Mouse (Mus musculus): Measurements from ENCODE around the gene Grin3b. TPM values are rescaled to one million over a fixed set of nuclear protein-coding genes. Genes with fewer than 3 reads are reported as not detected.

Gene Grin3b
- polyA plus RNA-seq, 1 experiment from 2014 or later, result 0.08 TPM

DNA sequence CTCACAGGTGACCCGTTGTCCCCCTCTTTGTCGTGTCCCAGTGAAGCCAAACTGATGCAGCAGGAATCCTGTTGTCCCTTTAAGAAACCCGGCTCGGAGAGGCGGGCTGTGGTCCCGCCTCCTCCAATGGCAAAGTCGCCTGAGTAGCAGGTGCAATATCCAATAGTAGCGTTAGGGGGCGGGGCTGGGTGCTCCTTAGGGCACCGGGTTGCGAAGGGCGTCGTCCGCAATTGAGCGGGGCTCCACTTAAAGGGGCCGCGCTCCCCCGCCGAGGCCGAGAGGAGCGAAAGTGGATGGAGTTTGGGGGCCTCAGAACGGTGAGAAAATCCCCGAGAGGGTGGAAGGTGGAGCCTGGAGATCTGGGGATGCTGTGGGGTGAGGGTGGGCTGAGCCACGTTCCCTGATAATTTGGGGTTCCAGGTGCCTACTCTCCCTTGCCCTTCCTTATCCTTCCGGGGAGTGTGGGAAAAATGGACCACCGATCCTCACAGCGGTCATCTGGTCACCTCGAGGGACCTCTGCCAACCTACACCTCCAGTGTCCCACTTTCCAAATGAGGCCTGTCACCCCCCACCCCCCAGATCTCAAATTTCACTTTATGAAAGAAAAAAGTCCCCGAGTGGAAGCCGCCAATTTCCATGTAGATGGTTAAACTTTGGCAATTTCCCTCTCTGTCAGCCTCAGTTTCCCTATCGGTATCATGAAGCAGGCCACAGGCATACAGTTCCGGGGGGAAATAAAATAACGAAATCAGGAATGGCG, 25.9 kb downstream of the Grin3b start, which contains the start of gene Abca7:
TSS of gene Abca7 (plus strand) at position 223 of the 762 bp plus-strand sequence.
- ATAC-seq (ENCODE audit: low read depth), result peak; percentile 88
- Histone ChIP-seq H3K9me3 (replicated peaks; ENCODE audit: control insufficient read depth, low read length) (no peaks in the 10 kb centered on the region; the same call in 1 of the 2 replicates), H3K9ac (ENCODE audit: low read depth, low read length) (peak within 1 kb of the TSS; percentile 81), H3K27ac (ENCODE audit: low read length) (peak within 1 kb of the TSS; percentile 97), H3K4me3 (ENCODE audit: low read depth, low read length) (peak within 1 kb of the TSS; percentile 83), H3K4me1 (ENCODE audit: control insufficient read depth, low read depth, low read length) (peaks cover 30% of the 10 kb centered on the region), H3K36me3 (ENCODE audit: control insufficient read depth, insufficient read depth) (peaks cover 4% of the 10 kb centered on the region; the same call in 1 of the 2 replicates), H3K27me3 (ENCODE audit: control insufficient read depth, insufficient read depth, low read depth, low read length) (no peaks in the 10 kb centered on the region), H3K4me2 (ENCODE audit: low read depth, low read length) (peak within 1 kb of the TSS; percentile 82)
- under 1% methylated on average over 34 of the region's 34 CpGs for WGBS (ENCODE audit: insufficient replicate concordance)

DNA sequence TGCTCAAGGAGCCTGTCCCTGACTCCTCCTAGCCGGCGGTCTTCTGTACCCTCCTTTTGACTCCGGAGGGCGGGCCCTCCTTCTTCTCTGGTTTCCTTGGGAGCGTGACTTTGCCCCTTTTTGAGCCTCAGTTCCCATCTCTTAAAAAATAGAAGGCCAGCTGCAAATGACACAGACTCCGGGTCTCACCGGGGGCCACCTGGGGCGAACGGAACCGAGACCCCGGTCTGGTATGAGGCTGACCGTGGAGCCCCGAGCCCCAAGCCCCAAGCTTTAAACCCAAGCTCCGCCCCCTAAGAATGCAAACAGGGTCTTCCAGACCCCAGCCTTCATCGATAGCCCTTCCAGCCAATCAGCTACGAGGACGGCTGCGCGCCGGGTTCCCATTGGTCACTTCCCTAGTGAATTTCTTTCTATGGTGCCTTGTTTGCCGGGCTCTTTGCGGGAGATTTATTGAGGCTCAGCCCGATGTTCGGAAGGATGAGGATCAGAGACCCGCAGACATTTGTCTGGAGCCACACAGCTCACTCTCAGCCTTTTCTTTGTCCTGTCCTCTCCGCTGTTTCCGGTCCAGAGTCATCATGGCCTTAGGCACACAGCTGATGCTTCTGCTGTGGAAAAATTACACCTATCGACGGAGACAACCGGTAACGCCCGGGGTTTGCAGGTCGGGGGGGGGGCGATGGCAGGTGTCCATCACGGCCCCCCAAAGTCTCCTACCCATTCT, 26.7 kb downstream of the Grin3b start:
- H3K4me3 ChIP-seq (ENCODE audit: low read depth, low read length), result peak overlapping the region; percentile 83
- H3K4me1 ChIP-seq (ENCODE audit: control insufficient read depth, low read depth, low read length), result peaks cover 37% of the 10 kb centered on the region
- peak; percentile 75 for ATAC-seq (ENCODE audit: low read depth)

DNA sequence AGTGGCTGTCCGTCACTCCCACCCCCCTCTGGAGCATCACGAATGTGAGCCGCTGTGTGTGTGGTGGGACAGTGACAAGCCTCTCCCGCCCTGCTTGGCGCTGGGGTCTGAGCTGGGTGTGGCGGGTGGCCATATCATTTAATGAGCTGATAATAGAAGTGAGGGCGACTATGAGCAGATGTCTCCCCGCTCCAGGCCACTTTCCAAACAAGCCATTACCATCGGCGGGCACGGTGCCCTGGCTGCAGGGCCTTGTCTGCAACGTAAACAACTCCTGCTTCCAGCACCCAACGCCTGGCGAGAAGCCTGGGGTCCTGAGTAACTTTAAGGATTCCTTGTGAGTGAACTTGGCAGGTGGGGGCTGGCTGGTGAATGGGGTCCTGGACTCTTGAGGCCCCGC, 27.3 kb downstream of the Grin3b start:
- H3K4me1 ChIP-seq (ENCODE audit: control insufficient read depth, low read depth, low read length), result peaks cover 42% of the 10 kb centered on the region
- WGBS (ENCODE audit: insufficient replicate concordance), result 21% methylated on average over 15 of the region's 15 CpGs
- peak overlapping the region; percentile 97 for H3K27ac ChIP-seq (ENCODE audit: low read length)
- H3K9me3 ChIP-seq (replicated peaks; ENCODE audit: control insufficient read depth, low read length), result no peaks in the 10 kb centered on the region
- H3K36me3 ChIP-seq (ENCODE audit: control insufficient read depth, insufficient read depth), result 0 out of 2 replicates have a peak, but pooled peaks cover 3% of the 10 kb centered on the region
- peak overlapping the region; percentile 82 for H3K4me2 ChIP-seq (ENCODE audit: low read depth, low read length)
- peak overlapping the region; percentile 83 for H3K4me3 ChIP-seq (ENCODE audit: low read depth, low read length)
- H3K27me3 ChIP-seq (ENCODE audit: control insufficient read depth, insufficient read depth, low read depth, low read length), result no peaks in the 10 kb centered on the region
- H3K9ac ChIP-seq (ENCODE audit: low read depth, low read length), result peak overlapping the region; percentile 81
- ATAC-seq (ENCODE audit: low read depth), result peak; percentile 23; the same call in 1 of the 2 replicates

More for the DNA sequence above, 26.7 kb downstream of the Grin3b start:
- Histone ChIP-seq H3K27me3 (ENCODE audit: control insufficient read depth, insufficient read depth, low read depth, low read length) (no peaks in the 10 kb centered on the region), H3K9ac (ENCODE audit: low read depth, low read length) (peak overlapping the region; percentile 81), H3K9me3 (replicated peaks; ENCODE audit: control insufficient read depth, low read length) (no peaks in the 10 kb centered on the region), H3K4me2 (ENCODE audit: low read depth, low read length) (peak overlapping the region; percentile 82), H3K36me3 (ENCODE audit: control insufficient read depth, insufficient read depth) (peaks cover 4% of the 10 kb centered on the region; the same call in 1 of the 2 replicates), H3K27ac (ENCODE audit: low read length) (peak overlapping the region; percentile 97)
- 2% methylated on average over 35 of the region's 35 CpGs for WGBS (ENCODE audit: insufficient replicate concordance)

DNA sequence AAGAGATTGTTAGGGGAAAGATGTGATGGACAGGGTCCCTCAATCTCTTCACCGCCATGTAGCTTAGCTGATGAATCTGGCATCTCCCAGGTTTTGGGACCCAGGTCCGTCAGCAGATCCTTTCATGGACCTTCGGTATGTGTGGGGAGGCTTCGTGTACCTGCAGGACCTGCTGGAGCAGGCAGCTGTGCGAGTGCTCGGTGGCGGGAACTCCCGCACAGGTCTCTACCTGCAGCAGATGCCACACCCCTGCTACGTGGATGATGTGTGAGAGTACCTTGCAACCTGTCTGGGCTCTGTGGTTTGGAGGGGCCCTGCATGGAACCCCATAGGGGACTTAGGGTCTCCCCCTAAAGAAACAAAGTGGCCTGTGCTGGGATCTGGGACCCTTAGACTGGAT, 31.4 kb downstream of the Grin3b start:
- Histone ChIP-seq H3K9me3 (replicated peaks; ENCODE audit: control insufficient read depth, low read length) (no peaks in the 10 kb centered on the region), H3K4me2 (ENCODE audit: low read depth, low read length) (no peak overlapping the region), H3K27ac (ENCODE audit: low read length) (no peak overlapping the region), H3K27me3 (ENCODE audit: control insufficient read depth, insufficient read depth, low read depth, low read length) (no peaks in the 10 kb centered on the region), H3K9ac (ENCODE audit: low read depth, low read length) (no peak overlapping the region), H3K36me3 (ENCODE audit: control insufficient read depth, insufficient read depth) (peaks cover 8% of the 10 kb centered on the region), H3K4me1 (ENCODE audit: control insufficient read depth, low read depth, low read length) (peaks cover 42% of the 10 kb centered on the region), H3K4me3 (ENCODE audit: low read depth, low read length) (no peak overlapping the region)
- 90% methylated on average over 9 of the region's 9 CpGs for WGBS (ENCODE audit: insufficient replicate concordance)
- no peak for ATAC-seq (ENCODE audit: low read depth)

DNA sequence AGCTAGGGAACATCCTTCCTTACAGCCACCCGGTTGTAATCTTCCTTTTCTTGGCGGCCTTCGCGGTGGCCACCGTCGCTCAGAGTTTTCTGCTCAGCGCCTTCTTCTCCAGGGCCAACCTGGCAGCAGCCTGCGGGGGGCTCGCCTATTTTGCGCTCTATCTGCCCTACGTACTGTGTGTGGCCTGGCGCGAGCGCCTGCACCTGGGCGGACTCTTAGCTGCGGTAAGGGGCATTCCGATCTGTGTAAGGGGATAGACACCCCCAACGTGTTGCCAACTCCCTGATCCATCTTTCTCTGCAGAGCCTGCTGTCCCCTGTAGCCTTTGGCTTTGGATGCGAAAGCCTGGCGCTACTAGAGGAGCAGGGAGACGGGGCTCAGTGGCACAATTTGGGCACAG, 32.3 kb downstream of the Grin3b start:
- no peaks in the 10 kb centered on the region for H3K9me3 ChIP-seq (replicated peaks; ENCODE audit: control insufficient read depth, low read length)
- 58% methylated on average over 21 of the region's 21 CpGs for WGBS (ENCODE audit: insufficient replicate concordance)
- peaks cover 14% of the 10 kb centered on the region for H3K36me3 ChIP-seq (ENCODE audit: control insufficient read depth, insufficient read depth)
- no peaks in the 10 kb centered on the region for H3K27me3 ChIP-seq (ENCODE audit: control insufficient read depth, insufficient read depth, low read depth, low read length)
- no peak for ATAC-seq (ENCODE audit: low read depth)
- H3K4me1 ChIP-seq (ENCODE audit: control insufficient read depth, low read depth, low read length), result peaks cover 39% of the 10 kb centered on the region
- no peak overlapping the region for H3K4me2 ChIP-seq (ENCODE audit: low read depth, low read length)
- H3K27ac ChIP-seq (ENCODE audit: low read length), result peak overlapping the region; percentile 45; the same call in 1 of the 2 replicates
- no peak overlapping the region for H3K4me3 ChIP-seq (ENCODE audit: low read depth, low read length)
- H3K9ac ChIP-seq (ENCODE audit: low read depth, low read length), result no peak overlapping the region

DNA sequence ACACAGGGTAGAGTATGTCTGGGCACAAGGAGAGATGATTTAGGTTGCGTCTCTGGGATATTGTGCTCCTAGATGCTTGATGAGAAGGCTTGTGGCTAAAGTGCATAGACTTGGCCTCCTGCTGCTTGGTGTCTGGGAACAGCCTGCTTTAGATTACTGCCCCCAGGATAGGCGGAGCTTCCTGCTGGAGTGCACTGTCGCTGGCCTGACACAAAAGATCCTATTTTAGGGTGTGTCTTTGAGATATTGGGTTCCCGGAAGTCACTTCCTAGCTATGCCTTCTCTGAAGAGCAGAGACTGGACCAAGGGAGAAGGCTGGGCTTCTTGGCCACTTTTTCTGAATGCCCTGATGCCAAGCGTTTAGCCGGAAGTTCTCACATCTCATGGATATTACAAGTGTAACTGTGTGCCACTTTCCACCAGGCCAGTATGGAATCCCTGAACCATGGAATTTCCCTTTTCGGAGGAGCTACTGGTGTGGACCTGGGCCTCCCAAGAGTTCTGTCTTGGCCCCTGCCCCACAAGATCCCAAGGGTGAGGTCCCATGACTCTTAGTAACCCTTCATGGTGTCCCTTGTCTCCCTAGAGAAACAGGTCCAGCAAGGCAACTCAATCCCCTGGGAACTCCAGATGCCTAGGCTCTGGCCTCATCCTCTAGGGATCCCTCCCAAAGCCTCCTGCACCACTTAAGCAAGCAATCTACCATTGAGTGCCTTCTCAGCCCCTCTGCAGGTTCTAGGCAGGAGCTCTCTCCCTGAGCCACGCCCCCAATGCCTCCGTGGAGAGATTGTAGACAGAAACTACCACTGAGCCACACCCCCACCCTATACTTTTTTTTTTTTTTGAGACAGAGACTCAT, 33.1 kb downstream of the Grin3b start:
- peaks cover 22% of the 10 kb centered on the region for H3K36me3 ChIP-seq (ENCODE audit: control insufficient read depth, insufficient read depth)
- WGBS (ENCODE audit: insufficient replicate concordance), result 41% methylated on average over 9 of the region's 9 CpGs
- H3K4me2 ChIP-seq (ENCODE audit: low read depth, low read length), result no peak overlapping the region

DNA sequence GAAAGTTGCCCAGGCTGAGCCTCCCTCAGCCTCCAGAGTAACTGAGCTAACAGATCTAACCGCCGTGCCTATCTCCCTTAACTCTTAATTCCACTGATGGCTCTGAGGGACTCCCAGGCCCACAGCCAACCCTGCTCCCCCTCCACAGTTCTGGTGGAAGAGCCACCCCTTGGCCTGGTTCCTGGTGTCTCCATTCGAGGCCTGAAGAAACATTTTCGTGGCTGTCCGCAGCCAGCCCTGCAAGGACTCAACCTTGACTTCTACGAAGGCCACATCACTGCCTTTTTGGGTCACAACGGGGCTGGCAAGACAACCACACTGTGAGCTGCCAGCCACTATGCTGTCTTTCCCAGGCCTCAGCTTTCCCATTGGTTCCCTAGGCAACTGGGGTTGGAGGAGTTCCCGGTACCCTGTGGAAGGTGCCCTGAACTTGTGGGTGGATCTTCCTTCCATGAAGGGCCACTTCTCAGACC, 33.8 kb downstream of the Grin3b start:
- Histone ChIP-seq H3K27ac (ENCODE audit: low read length) (no peak overlapping the region; the same call in 1 of the 2 replicates), H3K4me3 (ENCODE audit: low read depth, low read length) (no peak overlapping the region), H3K27me3 (ENCODE audit: control insufficient read depth, insufficient read depth, low read depth, low read length) (no peaks in the 10 kb centered on the region), H3K9me3 (replicated peaks; ENCODE audit: control insufficient read depth, low read length) (no peaks in the 10 kb centered on the region), H3K9ac (ENCODE audit: low read depth, low read length) (no peak overlapping the region), H3K4me1 (ENCODE audit: control insufficient read depth, low read depth, low read length) (peaks cover 33% of the 10 kb centered on the region), H3K36me3 (ENCODE audit: control insufficient read depth, insufficient read depth) (peaks cover 29% of the 10 kb centered on the region), H3K4me2 (ENCODE audit: low read depth, low read length) (no peak overlapping the region)
- 68% methylated on average over 8 of the region's 8 CpGs for WGBS (ENCODE audit: insufficient replicate concordance)
- no peak for ATAC-seq (ENCODE audit: low read depth)

More for the DNA sequence above, 33.1 kb downstream of the Grin3b start:
- Histone ChIP-seq H3K27me3 (ENCODE audit: control insufficient read depth, insufficient read depth, low read depth, low read length) (no peaks in the 10 kb centered on the region), H3K9me3 (replicated peaks; ENCODE audit: control insufficient read depth, low read length) (no peaks in the 10 kb centered on the region), H3K27ac (ENCODE audit: low read length) (peak overlapping the region; percentile 45), H3K4me1 (ENCODE audit: control insufficient read depth, low read depth, low read length) (peaks cover 33% of the 10 kb centered on the region), H3K9ac (ENCODE audit: low read depth, low read length) (0 out of 2 replicates have a peak overlapping the region, but pooled peaks have one; percentile 5), H3K4me3 (ENCODE audit: low read depth, low read length) (no peak overlapping the region)
- peak; percentile 47 for ATAC-seq (ENCODE audit: low read depth)

DNA sequence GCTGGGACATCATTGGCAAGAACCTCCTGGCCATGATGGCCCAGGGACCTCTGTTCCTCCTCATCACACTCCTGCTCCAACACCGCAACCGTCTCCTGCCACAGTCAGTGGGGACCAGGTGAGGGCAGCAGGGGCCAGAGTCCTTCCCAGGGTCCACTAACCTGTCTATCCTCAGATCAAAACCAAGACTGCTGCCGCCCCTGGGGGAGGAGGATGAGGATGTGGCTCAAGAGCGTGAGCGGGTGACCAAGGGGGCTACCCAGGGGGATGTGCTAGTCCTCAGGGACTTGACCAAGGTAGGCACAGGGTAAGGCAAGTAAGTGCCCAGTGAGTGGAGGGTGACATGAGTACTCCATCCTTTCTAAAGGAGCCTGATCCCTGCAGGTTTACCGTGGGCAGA, 41.2 kb downstream of the Grin3b start:
- Histone ChIP-seq H3K9ac (ENCODE audit: low read depth, low read length) (no peak overlapping the region), H3K27me3 (ENCODE audit: control insufficient read depth, insufficient read depth, low read depth, low read length) (peaks cover 2% of the 10 kb centered on the region; the same call in 1 of the 2 replicates), H3K9me3 (replicated peaks; ENCODE audit: control insufficient read depth, low read length) (peaks cover 13% of the 10 kb centered on the region), H3K4me3 (ENCODE audit: low read depth, low read length) (no peak overlapping the region), H3K4me2 (ENCODE audit: low read depth, low read length) (no peak overlapping the region), H3K36me3 (ENCODE audit: control insufficient read depth, insufficient read depth) (peaks cover 63% of the 10 kb centered on the region), H3K4me1 (ENCODE audit: control insufficient read depth, low read depth, low read length) (peaks cover 10% of the 10 kb centered on the region), H3K27ac (ENCODE audit: low read length) (no peak overlapping the region)
- no peak for ATAC-seq (ENCODE audit: low read depth)
- 89% methylated on average over 6 of the region's 6 CpGs for WGBS (ENCODE audit: insufficient replicate concordance)
